Mouse (Mus musculus) embryonic facial prominence, embryonic 14.5 days (tissue): ENCODE measurements at regions not wholly inside any gene's neighbourhood (a gene's known extent, or its start where the extent isn't known, plus 50 kb on each side); places are given as distances from the start of the nearest gene placed in this dataset.
A peak's percentile ranks its signal among the peaks of the same experiment; 100 is the strongest.

ENCODE experiments used
- ATAC-seq: fragments of 200-750 bp; cut with Nextera tagmentation; 2 replicates; pipeline ENCODE4 v1.8.0; 2017; ENCODE audit warnings: low read depth, moderate number of reproducible peaks, moderate TSS enrichment
- DNase-seq: peaks from one replicate; pipeline ENCODE4 v3.0.0-alpha.2; 2015; ENCODE audit warnings: low spot score
- H3K27ac ChIP-seq: fragments of 300-500 bp; sonication (generic); replicated peaks from 2 replicates; pipeline ENCODE4 v1.5.1; 2014; ENCODE audit warnings: low read depth, mild to moderate bottlenecking, low read length, moderate library complexity
- H3K27me3 ChIP-seq: fragments of 300-500 bp; sonication (generic); replicated peaks from 2 replicates; pipeline ENCODE4 v1.6.1; 2014; ENCODE audit warnings: low read length; ENCODE audit not compliant: control insufficient read depth, insufficient read depth
- H3K36me3 ChIP-seq: fragments of 300-500 bp; sonication (generic); 2 replicates; pipeline ENCODE4 v1.6.1; 2014; ENCODE audit warnings: low read length, mixed read lengths; ENCODE audit not compliant: control insufficient read depth, insufficient read depth
- H3K4me1 ChIP-seq: fragments of 300-500 bp; sonication (generic); 2 replicates; pipeline ENCODE4 v1.6.1; 2014; ENCODE audit warnings: antibody characterized with exemption, low read length; ENCODE audit not compliant: control insufficient read depth, insufficient read depth
- H3K4me2 ChIP-seq: fragments of 300-500 bp; sonication (generic); 2 replicates; pipeline ENCODE4 v1.6.1; 2014; ENCODE audit warnings: low read depth, mild to moderate bottlenecking, low read length, moderate library complexity, mixed read lengths
- H3K4me3 ChIP-seq: fragments of 300-500 bp; sonication (generic); 2 replicates; pipeline ENCODE4 v1.5.1; 2014; ENCODE audit warnings: low read depth, mild to moderate bottlenecking, low read length
- H3K9ac ChIP-seq: fragments of 300-500 bp; sonication (generic); 2 replicates; pipeline ENCODE4 v1.6.1; 2014; ENCODE audit warnings: low read depth, mild to moderate bottlenecking, low read length, moderate library complexity, mixed read lengths
- H3K9me3 ChIP-seq: fragments of 300-500 bp; sonication (generic); 2 replicates; pipeline ENCODE4 v1.6.1; 2016; ENCODE audit warnings: low read length; ENCODE audit not compliant: control insufficient read depth
- WGBS: fragments of 180-500 bp; shearing (Covaris S2); extraction: QIAGEN DNeasy Blood & Tissue Kit; methylation state at CpG from one replicate; pipeline ENCODE4 v1.1.7; 2014; 5-methylcytosine and 5-hydroxymethylcytosine counted together

- DNase-seq = no peak
- Histone ChIP-seq H3K4me1 (no peaks in the 10 kb centered on the region), H3K4me3 (no peak overlapping the region), H3K9ac (no peak overlapping the region), H3K27ac (no peak overlapping the region), H3K9me3 (no peaks in the 10 kb centered on the region), H3K27me3 (no peaks in the 10 kb centered on the region), H3K36me3 (no peaks in the 10 kb centered on the region), H3K4me2 (no peak overlapping the region)
- ATAC-seq = no peak
- 50% methylated on average over 1 of the region's 1 CpGs for WGBS
Measured at GRCm38 (mm10) chr6:7306956-7307355, 247.7 kb upstream of the Tac1 start.

DNA sequence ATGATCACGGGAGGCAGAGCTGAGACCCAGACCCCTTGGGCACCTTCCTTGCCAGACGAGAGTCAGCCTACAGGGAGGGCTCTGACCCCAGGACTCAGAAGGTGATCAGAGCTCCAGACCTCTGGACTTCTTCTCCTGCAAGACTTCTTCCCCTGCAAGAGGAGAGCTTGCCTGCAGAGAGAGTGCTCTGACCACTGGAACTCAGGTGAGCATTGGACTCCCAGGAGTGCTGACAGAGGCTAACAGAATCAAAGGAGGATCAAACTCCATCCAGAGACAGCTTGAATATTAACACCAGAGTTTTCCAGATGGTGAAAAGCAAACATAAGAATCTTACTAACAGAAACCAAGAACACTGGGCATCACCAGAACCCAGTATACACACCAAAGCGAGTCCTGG is 241.2 kb upstream of the Tac1 start:
- ATAC-seq = no peak

DNA sequence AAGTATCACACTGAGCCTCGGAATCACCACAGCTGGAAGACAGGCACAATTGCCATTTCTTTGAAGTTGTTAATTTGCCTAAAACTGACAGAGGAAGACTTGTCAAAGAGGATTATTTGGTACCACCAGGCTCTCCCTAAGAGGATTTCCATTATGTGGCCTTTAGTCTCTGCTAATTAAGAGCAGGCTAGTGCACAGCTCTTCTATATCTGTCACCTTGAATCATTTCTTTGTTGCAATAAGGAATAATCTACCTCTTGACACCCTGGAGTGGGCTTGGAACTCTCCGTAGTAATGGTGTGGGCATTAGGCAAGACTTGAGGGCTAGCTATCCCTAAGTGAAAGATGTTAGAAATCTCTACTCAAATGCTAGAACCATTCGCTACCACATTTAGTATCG is 227.7 kb upstream of the Tac1 start:
- H3K4me2 ChIP-seq = no peak overlapping the region
- H3K4me3 ChIP-seq = no peak overlapping the region
- H3K27me3 ChIP-seq = no peaks in the 10 kb centered on the region
- no peak overlapping the region for H3K27ac ChIP-seq
- no peaks in the 10 kb centered on the region for H3K9me3 ChIP-seq
- no peaks in the 10 kb centered on the region for H3K36me3 ChIP-seq
- ATAC-seq (no peak), DNase-seq (no peak)
- H3K9ac ChIP-seq = no peak overlapping the region
- 51% methylated on average over 4 of the region's 4 CpGs for WGBS
- no peaks in the 10 kb centered on the region for H3K4me1 ChIP-seq

More for the DNA sequence above, 241.2 kb upstream of the Tac1 start:
- no peaks in the 10 kb centered on the region for H3K27me3 ChIP-seq
- H3K4me2 ChIP-seq = no peak overlapping the region
- DNase-seq = no peak
- no peak overlapping the region for H3K9ac ChIP-seq
- WGBS = 80% methylated on average over 3 of the region's 3 CpGs
- H3K36me3 ChIP-seq = no peaks in the 10 kb centered on the region
- no peak overlapping the region for H3K4me3 ChIP-seq
- H3K27ac ChIP-seq = no peak overlapping the region
- H3K4me1 ChIP-seq = no peaks in the 10 kb centered on the region
- no peaks in the 10 kb centered on the region for H3K9me3 ChIP-seq

DNA sequence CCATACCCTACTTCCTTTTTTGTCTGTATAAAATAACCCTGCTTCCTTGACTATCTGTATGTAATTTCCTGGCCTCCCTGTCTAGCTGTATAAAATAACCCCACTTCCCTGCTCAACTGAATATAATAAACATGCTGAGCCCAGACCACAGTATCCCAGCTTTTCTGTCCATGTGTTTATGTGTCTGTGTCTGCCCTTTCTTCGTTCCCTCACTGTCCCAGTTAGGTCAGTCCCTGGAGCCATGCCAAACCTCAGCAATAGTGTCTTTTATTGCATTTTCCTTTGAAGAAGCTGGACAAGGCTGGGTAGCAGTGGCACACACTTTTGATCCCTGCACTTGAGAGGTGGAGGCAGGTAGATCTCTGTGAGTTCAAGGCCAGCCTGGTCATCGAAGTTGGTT is 198.0 kb upstream of the Tac1 start:
- no peaks in the 10 kb centered on the region for H3K27me3 ChIP-seq
- H3K4me3 ChIP-seq = no peak overlapping the region
- no peaks in the 10 kb centered on the region for H3K36me3 ChIP-seq
- no peaks in the 10 kb centered on the region for H3K9me3 ChIP-seq
- WGBS = 53% methylated on average over 2 of the region's 2 CpGs
- no peak overlapping the region for H3K4me2 ChIP-seq
- ATAC-seq (no peak), DNase-seq (peak; percentile 15)
- H3K9ac ChIP-seq = no peak overlapping the region
- no peak overlapping the region for H3K27ac ChIP-seq
- H3K4me1 ChIP-seq = no peaks in the 10 kb centered on the region

DNA sequence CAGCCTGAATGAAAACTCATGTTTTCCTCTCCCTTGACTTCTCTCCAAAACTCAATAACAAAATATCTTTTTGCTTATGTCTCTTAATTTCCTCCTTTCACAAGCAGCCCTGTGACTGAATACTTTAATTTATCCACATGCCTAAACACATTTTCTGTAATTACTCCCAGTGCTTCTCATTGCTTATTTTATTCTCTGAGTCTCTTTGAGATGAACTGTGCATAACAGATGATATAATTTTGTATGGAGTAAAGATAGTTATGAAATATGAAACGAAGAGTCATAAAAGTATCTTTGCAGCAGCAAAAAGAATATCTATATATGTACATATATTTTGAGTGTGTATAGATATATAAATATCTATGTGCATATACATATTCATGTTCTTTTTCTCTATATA is 187.5 kb upstream of the Tac1 start:
- Histone ChIP-seq H3K27ac (no peak overlapping the region), H3K36me3 (no peaks in the 10 kb centered on the region), H3K4me2 (no peak overlapping the region), H3K9me3 (no peaks in the 10 kb centered on the region), H3K27me3 (no peaks in the 10 kb centered on the region), H3K4me3 (no peak overlapping the region), H3K9ac (no peak overlapping the region), H3K4me1 (no peaks in the 10 kb centered on the region)
- no peak for DNase-seq
- WGBS = 77% methylated on average over 1 of the region's 1 CpGs
- ATAC-seq = no peak

- H3K4me3 ChIP-seq = no peak overlapping the region
- no peaks in the 10 kb centered on the region for H3K36me3 ChIP-seq
- peak; percentile 91 for ATAC-seq
- WGBS = 42% methylated on average over 4 of the region's 4 CpGs
- H3K27ac ChIP-seq = no peak overlapping the region
- no peak overlapping the region for H3K9ac ChIP-seq
- no peaks in the 10 kb centered on the region for H3K9me3 ChIP-seq
- H3K4me1 ChIP-seq = no peaks in the 10 kb centered on the region
- H3K4me2 ChIP-seq = no peak overlapping the region
- no peaks in the 10 kb centered on the region for H3K27me3 ChIP-seq
- peak; percentile 42 for DNase-seq
Measured at GRCm38 (mm10) chr6:7374629-7375028, 180.1 kb upstream of the Tac1 start.

DNA sequence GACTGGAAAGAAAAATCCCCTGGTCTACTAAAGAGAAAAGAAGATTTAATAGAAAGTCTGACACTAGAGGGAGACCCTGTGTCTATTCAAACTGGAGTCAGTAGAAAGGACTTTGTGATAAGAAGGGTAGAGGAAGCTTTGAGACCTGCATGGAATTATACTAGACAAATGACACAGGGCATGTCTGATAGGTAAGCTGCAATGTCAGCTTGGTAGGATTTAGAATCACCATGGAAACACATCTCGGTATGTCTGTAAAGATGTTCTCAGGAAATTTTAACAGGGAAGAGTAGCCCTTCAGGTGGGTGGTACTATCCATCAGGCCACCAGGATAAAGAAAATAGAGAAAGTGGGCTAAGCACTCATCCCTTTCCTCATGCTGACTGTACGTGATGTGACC is 178.8 kb upstream of the Tac1 start:
- Histone ChIP-seq H3K9me3 (no peaks in the 10 kb centered on the region), H3K27ac (no peak overlapping the region), H3K9ac (no peak overlapping the region), H3K4me3 (no peak overlapping the region), H3K36me3 (no peaks in the 10 kb centered on the region), H3K27me3 (no peaks in the 10 kb centered on the region), H3K4me2 (no peak overlapping the region), H3K4me1 (no peaks in the 10 kb centered on the region)
- 87% methylated on average over 2 of the region's 2 CpGs for WGBS
- ATAC-seq = no peak
- DNase-seq = no peak

GRCm38 (mm10) chr6:7378651-7379050 is 176.0 kb upstream of the Tac1 start:
- Histone ChIP-seq H3K27ac (no peak overlapping the region), H3K4me1 (no peaks in the 10 kb centered on the region), H3K9me3 (no peaks in the 10 kb centered on the region), H3K4me3 (no peak overlapping the region), H3K4me2 (no peak overlapping the region), H3K36me3 (no peaks in the 10 kb centered on the region), H3K9ac (no peak overlapping the region), H3K27me3 (no peaks in the 10 kb centered on the region)
- ATAC-seq = peak; percentile 67; the same call in 1 of the 2 replicates
- peak; percentile 34 for DNase-seq
- 50% methylated on average over 5 of the region's 5 CpGs for WGBS

DNA sequence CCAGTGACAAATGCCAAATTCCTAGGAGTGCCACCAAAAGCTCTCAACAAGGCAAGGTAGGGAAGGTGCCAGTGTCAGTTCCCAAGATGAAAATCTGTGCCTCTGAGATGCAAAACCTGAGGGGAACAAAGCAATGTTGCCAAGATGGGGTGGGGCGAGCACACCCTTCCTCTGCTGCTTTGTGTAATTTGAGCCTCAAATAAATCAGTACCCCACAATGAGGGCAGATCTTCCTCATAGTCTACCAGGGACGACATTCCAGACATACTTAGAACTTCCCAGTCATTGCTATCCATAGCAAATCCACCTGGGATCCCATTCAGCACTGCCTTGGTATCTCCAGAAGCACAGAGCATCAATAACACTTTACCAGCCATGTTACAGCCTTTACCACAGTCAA is 129.9 kb upstream of the Tac1 start:
- Histone ChIP-seq H3K4me3 (no peak overlapping the region), H3K27me3 (no peaks in the 10 kb centered on the region), H3K4me2 (no peak overlapping the region), H3K9ac (no peak overlapping the region), H3K27ac (no peak overlapping the region), H3K4me1 (no peaks in the 10 kb centered on the region), H3K36me3 (no peaks in the 10 kb centered on the region), H3K9me3 (no peaks in the 10 kb centered on the region)
- WGBS = 39% methylated on average over 2 of the region's 2 CpGs
- DNase-seq (no peak), ATAC-seq (no peak)
